ENCODE assay signal across 18 mouse cellular contexts in the genomic region with DNA sequence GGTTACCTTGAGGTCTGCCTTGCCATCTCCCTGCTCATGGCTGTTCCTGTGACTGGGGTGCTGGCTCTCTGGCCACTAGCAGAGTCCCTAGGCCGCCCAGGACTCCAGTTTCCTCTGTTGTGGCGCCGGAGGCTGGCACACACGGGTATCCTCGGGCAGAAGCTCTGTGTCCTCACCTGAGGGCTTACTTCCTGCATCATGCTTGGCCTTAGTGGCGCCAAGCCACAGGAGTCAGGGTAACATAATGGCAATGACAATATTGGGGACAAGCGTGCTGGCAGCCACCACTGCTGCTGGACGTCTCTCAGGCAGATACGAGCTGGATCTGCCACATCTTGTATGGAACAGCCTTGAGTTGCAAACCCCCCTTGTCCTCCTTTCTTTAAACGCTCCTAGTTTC.
A peak's percentile ranks its signal among the peaks of the same experiment; 100 is the strongest.
DNase-seq lines count a peak whose midpoint lies in the region; ATAC-seq lines count a peak whose summit lies in the region.
"Had no signal": no experiment of that assay in that cellular context is flagged by ENCODE, and none has a peak within 500 bp of the region (broad histone marks: within the 10 kb centered on the region; RNA-seq: fewer than 3 reads in every experiment).

No protein-coding gene starts in this region.

- no peak for ATAC-seq in cerebellum, adult (ENCODE audit: insufficient number of reproducible peaks, low FRiP score, low TSS enrichment)
- ATAC-seq: activated CD4-positive, CD25-positive, alpha-beta regulatory T cell, adult 4 months; forebrain, embryonic 15.5 days; hindbrain, postnatal 0 days; inflammation-experienced regulatory T-cells, adult 6 months; intestine, embryonic 16.5 days had no signal

- peak; percentile 32 for DNase-seq in adrenal gland, adult 2 months
- no peak for DNase-seq in adrenal gland, adult 8-10 months
- peak; percentile 40 for DNase-seq in cerebellum, adult 11 months
- DNase-seq in cerebellum, postnatal 4 days (ENCODE audit: low spot score in 2 of 2), result no peak
- peak; percentile 66 for DNase-seq in cerebellum, adult 9-11 months
- DNase-seq in brain, adult 2 months (ENCODE audit: low read depth, low spot score), result peak; percentile 63
- DNase-seq: cerebellum, postnatal 25 days; embryo, embryonic 11 days; gastrocnemius, postnatal 25 days; heart, adult 2 months; kidney, adult 18-20 months; kidney, adult 9 months had no signal

Comparison
In these comparisons a context has a peak if more than half of its experiments do, and no peak if none do; other contexts are left out.
1. DNase-seq: peak in adrenal gland, adult 2 months (single experiment), cerebellum, adult 11 months (single experiment), cerebellum, adult 9-11 months (single experiment) and brain, adult 2 months (single experiment); none in adrenal gland, adult 8-10 months (single experiment) and cerebellum, postnatal 4 days (0 of 2).